Mouse (Mus musculus) heart, adult 18-20 months (tissue): Measurements from ENCODE around the gene Ucma. TPM values are rescaled to one million over a fixed set of nuclear protein-coding genes. Genes with fewer than 3 reads are reported as not detected.

Experiments
- DNase-seq, 2 experiments: peaks; one replicate each; pipeline ENCODE4 v3.0.0; 2021 to 2022; ENCODE audit warnings: mixed read lengths in 1 of 2
- total RNA-seq, 2 experiments: library from RNA; stranded (reverse); gene quantifications; 2 replicates each; pipeline ENCODE4 v1.2.3; 2021

The Ucma gene
- total RNA-seq, 2 experiments from 2014 or later: 0.80 TPM; not detected in 1

GRCm38 (mm10) chr2:5007107-5007506 is 31.2 kb downstream of the Ucma start:
- no peak for DNase-seq

- DNase-seq: no peak
These were observed 36.1 kb downstream of the Ucma start for GRCm38 (mm10) chr2:5011898-5012490.

GRCm38 (mm10) chr2:5012491-5013324 is 36.8 kb downstream of the Ucma start, which contains the start of gene Mcm10:
Gene Mcm10 (minus strand): TSS chr2:5012791.
- peak; percentile 94 to 96 for DNase-seq

GRCm38 (mm10) chr2:5014616-5015015 is 38.7 kb downstream of the Ucma start:
- peak in 1 of 2 experiments; percentile 20 for DNase-seq

GRCm38 (mm10) chr2:5015527-5015926 is 39.6 kb downstream of the Ucma start:
- DNase-seq: no peak

- DNase-seq: no peak
These were observed 41.0 kb downstream of the Ucma start for GRCm38 (mm10) chr2:5016922-5017321.

GRCm38 (mm10) chr2:5019708-5020107 is 43.8 kb downstream of the Ucma start:
- no peak for DNase-seq

- no peak for DNase-seq
These were observed 47.4 kb downstream of the Ucma start for GRCm38 (mm10) chr2:5023275-5023674.

- DNase-seq: no peak
These were observed 47.9 kb downstream of the Ucma start for GRCm38 (mm10) chr2:5023699-5024399.

GRCm38 (mm10) chr2:5025162-5025733 is 49.3 kb downstream of the Ucma start:
- DNase-seq: no peak

GRCm38 (mm10) chr2:5027057-5027456 is 51.1 kb downstream of the Ucma start:
- no peak for DNase-seq

- peak; percentile 52 to 56 for DNase-seq
These were observed 52.1 kb downstream of the Ucma start for GRCm38 (mm10) chr2:5028047-5028446.

GRCm38 (mm10) chr2:5029808-5030207 is 53.9 kb downstream of the Ucma start:
- DNase-seq: no peak

- no peak for DNase-seq
These were observed 55.3 kb downstream of the Ucma start for GRCm38 (mm10) chr2:5031215-5031614.

- no peak for DNase-seq
These were observed 56.7 kb downstream of the Ucma start for GRCm38 (mm10) chr2:5032665-5033064.

GRCm38 (mm10) chr2:5033546-5034420 is 57.9 kb downstream of the Ucma start:
- peak; percentile 35 to 48 for DNase-seq

- no peak for DNase-seq
These were observed 58.9 kb downstream of the Ucma start for GRCm38 (mm10) chr2:5034801-5035200.

- no peak for DNase-seq
These were observed 59.3 kb downstream of the Ucma start for GRCm38 (mm10) chr2:5035241-5035640.
